Mouse (Mus musculus): Measurements from ENCODE around the gene B020031M17Rik.
A peak's percentile ranks its signal among the peaks of the same experiment; 100 is the strongest.
"Not testable (repeated sequence)": the region's sequence is repeated elsewhere in the genome, so short reads cannot be mapped to it uniquely, and the experiment has no call there.

Gene B020031M17Rik

GRCm38 (mm10) chr13:119950706-119951105 lies at the start of gene B020031M17Rik:
Gene B020031M17Rik, minus strand, starts transcription at chr13:119950806.
- DNase-seq (ENCODE audit: low spot score) = not testable (repeated sequence)

DNA sequence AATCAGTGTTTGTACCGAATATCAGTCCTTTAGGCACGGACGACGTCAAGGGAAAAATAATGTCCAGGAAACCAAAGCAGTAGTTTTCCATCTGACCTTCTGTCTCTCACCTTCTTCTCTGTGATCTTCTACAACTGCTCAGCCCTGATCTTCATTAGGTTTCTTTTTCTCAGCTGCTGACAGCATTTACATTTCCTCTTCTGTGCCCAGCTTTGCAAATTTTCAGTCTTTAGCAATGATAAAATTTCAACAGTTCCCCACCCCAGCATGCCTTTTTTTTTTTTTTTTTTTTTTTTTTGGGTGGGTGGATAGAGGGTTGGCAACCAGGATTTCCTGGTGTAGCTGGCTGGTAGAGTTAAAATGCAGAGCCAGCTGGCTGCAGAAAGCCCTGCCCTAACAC lies 48.6 kb upstream of the B020031M17Rik start:
- not testable (repeated sequence) for DNase-seq (ENCODE audit: low spot score)

DNA sequence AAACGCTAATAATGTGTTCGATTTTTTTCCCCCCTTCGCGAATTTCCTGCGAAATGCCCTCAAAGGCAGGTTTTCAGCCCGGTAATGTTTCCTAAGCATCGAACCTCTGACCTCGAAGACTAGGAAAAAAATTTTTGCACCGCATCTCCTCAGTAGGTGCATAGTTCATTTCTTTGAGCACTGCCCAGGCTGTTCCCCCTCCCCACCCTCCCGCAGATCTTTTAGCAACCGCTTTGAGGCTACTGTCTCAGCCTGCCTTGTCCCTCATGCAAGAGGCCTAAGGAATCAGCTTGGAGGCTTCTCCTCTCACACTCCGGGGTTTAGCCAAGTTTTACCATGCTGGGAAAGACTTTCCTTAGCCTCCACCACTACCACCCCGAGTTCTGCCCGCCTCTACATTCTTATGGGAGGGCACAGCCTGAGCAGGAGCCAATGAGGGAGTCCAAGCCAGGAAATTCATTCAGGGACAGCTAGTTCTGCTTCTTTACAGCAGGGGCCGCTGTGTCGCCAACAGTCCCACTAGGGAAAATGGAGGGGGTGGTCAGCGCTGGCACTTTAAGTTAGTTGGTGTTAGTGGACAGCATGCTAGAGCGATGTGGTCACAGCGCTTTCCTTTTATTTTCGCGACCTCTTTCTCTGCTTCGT lies 48.0 kb upstream of the B020031M17Rik start:
- DNase-seq (ENCODE audit: low spot score) = not testable (repeated sequence)

- not testable (repeated sequence) for DNase-seq (ENCODE audit: low spot score)
Measured at GRCm38 (mm10) chr13:119991917-119992496, 41.4 kb upstream of the B020031M17Rik start.

- not testable (repeated sequence) for DNase-seq (ENCODE audit: low spot score)
Measured at GRCm38 (mm10) chr13:119991264-119991663, 40.7 kb upstream of the B020031M17Rik start.

GRCm38 (mm10) chr13:119969163-119969562 lies 18.6 kb upstream of the B020031M17Rik start:
- DNase-seq (ENCODE audit: low spot score) = not testable (repeated sequence)

DNA sequence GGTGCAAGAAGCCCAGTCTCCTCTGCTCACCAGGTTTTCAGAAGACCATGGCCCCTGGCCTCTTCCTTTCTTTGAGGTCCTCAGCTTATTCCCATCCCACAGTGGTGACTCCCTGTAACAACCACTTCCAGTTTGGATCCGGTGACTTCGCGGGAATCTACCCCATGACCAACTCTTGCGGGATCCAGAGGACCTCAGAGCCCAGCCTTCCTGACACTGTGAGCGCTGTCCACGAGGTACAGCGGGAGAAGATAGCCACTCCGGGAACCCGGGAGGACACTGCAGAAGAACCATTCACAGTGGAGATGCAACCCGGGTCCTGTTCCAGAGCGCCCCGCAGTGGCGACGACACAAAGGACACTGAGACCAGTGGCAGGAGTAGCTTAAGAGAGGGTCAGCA lies 17.6 kb upstream of the B020031M17Rik start:
- DNase-seq (ENCODE audit: low spot score) = not testable (repeated sequence)

DNA sequence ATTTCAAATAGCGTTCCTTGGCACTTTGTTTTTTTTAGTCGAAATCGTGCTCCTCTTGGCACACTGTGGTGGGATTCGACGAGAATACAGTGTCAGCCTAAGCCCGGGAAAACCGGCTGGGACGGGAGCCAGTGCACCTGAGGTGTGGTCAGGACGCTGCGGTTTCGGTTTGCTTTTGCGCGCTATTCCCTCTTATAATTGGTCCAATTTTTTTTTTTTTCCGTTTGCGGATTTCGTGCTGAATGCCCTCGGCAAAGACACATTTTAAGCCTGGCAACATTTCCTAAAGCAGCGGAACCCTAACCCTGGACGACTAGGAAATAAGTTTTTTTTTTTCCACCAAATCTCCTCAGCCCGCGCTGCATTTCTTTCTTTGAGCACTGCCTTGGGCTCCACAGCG lies 15.4 kb upstream of the B020031M17Rik start:
- peak; percentile 8 for DNase-seq (ENCODE audit: low spot score)

- DNase-seq (ENCODE audit: low spot score) = not testable (repeated sequence)
Measured at GRCm38 (mm10) chr13:119965302-119965952, 14.8 kb upstream of the B020031M17Rik start.

GRCm38 (mm10) chr13:119962856-119963255 lies 12.2 kb upstream of the B020031M17Rik start:
- not testable (repeated sequence) for DNase-seq (ENCODE audit: low spot score)

- DNase-seq (ENCODE audit: low spot score) = not testable (repeated sequence)
Measured at GRCm38 (mm10) chr13:119955567-119955966, 5.0 kb upstream of the B020031M17Rik start.

GRCm38 (mm10) chr13:119955089-119955488 lies 4.5 kb upstream of the B020031M17Rik start:
- DNase-seq (ENCODE audit: low spot score) = not testable (repeated sequence)

- not testable (repeated sequence) for DNase-seq (ENCODE audit: low spot score)
Measured at GRCm38 (mm10) chr13:119929172-119929571, 21.4 kb downstream of the B020031M17Rik start, which contains the start of gene Gm21761. Gene Gm21761, minus strand, starts transcription at chr13:119929272.

DNA sequence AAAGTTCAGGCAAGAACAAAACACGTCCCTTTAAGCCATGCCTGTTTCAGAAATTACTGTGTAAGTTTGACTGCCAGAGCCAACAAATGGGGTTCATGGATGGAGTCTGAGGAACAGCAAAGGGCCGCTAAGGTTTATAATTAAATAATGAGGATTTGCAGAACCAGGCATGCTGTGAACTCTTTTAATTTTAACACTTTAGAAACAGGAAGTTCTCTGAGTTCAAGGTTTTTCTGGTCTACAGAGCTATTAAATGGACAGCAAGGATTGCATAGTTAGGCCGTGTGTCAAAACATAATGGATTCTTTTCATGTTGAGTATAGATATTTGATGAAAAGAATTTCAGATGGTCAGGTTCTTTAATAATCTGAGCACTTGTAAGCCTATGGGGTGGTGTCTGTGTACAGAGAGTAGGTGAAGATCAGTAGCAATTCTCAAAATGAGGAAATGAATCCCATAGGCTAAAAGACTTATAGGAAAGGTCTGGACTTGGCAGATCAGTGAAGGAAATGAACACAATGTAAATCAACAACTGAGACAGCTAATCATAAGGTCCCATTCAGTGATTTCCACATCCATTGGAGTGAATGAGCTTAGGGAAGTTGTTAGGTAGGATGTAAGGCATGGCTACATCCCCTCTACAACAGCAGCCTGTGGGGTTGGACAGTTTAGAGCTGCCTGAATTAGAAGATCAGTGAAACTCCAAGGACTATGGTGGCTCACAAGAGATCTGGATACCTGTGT lies 25.8 kb downstream of the B020031M17Rik start:
- DNase-seq (ENCODE audit: low spot score) = not testable (repeated sequence)

GRCm38 (mm10) chr13:119916966-119917722 lies 33.5 kb downstream of the B020031M17Rik start:
- DNase-seq (ENCODE audit: low spot score) = not testable (repeated sequence)

GRCm38 (mm10) chr13:119916449-119916848 lies 34.2 kb downstream of the B020031M17Rik start:
- not testable (repeated sequence) for DNase-seq (ENCODE audit: low spot score)

Measured in urinary bladder, postnatal 25 days (tissue).